Mouse (Mus musculus): ENCODE results near the gene Cdh3.

DNA sequence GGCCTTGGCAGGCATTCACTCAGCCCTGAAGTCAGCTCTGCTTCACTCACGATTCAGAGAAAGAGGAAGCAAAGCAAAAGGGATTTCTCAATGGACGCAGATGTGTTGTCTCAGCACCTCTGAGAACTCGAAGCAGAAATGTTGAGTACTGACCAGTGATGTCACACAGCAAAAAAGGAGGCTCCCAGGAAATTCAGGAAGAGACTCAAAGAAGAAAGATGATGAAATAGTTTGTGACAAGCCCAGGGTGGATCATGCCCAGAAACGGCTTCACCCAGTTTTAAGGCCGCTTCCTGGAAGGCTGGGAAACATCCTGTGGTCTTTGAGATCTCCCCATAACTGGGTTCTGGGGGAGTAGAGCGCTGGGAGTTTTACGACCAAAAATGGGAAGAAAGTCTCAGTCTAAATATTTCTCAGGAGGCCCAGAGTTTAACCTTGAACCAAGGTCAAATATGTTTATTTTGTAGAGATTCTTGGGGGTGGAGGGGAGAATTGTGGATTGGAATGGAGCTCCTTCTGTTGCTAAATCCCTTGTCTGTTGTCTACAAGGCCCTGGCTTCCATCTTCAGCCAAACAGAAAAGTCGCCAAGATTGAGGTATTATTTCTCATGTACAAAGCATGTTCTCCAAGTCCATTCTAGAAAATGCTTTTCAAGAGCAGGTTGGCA, 10.5 kb upstream of the Cdh3 start, which contains the start of gene 6030452D12Rik:
- TF ChIP-seq FLI1 (IDR thresholded peaks at IDR 0.05; ENCODE audit: low read length) (no peak), GATA1 (IDR thresholded peaks at IDR 0.05; ENCODE audit: borderline replicate concordance, low read length) (no peak)

Data from megakaryocyte, embryonic 14.5 days (primary cell).